13 mouse cellular contexts compared by ENCODE assay signal in the genomic region with DNA sequence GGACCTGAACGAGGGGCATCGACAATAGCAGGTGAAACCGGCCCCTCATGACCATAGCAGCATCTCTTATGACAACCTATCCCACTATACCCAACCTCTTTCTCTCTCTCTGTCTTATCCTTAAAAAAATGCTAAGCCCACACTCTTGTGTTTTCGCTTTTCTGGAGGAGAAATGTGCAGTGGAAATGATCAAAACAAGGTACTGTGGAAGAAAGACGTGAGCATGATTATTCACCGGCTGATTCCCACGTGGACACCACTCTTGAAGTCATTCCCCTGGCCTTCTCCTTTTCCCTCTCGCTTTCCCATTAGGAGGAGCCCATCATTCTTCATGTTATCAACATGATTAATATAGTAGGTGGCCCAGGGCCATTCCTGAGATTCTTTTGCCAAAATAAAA. TPM values are rescaled to one million over a fixed set of nuclear protein-coding genes. Genes with fewer than 3 reads are reported as not detected.
DNase-seq lines count a peak whose midpoint lies in the region; TF ChIP-seq lines count a peak whose summit lies in the region.
"Had no signal": no experiment of that assay in that cellular context is flagged by ENCODE, and none has a peak within 500 bp of the region (broad histone marks: within the 10 kb centered on the region; RNA-seq: fewer than 3 reads in every experiment).

No protein-coding gene starts in this region.

- no peak for TF ChIP-seq CTCF in layer of hippocampus, adult 2 months (conservative IDR thresholded peaks at IDR 0.05)

- H3K9me3 ChIP-seq in hindbrain, embryonic 10.5 days = no peaks in the 10 kb centered on the region
- H3K9me3 ChIP-seq in midbrain, embryonic 10.5 days (replicated peaks) = no peaks in the 10 kb centered on the region
- H3K9me3 ChIP-seq: heart, embryonic 15.5 days; kidney, embryonic 15.5 days; stomach, embryonic 15.5 days had no signal

- peak overlapping the region; percentile 90 for H3K27ac ChIP-seq in layer of hippocampus, adult 2 months
- peak overlapping the region; percentile 85; the same call in 1 of the 2 replicates for H3K27ac ChIP-seq in hindbrain, embryonic 10.5 days
- no peak overlapping the region for H3K27ac ChIP-seq in midbrain, embryonic 10.5 days (replicated peaks)
- H3K27ac ChIP-seq: heart, embryonic 15.5 days; kidney, embryonic 15.5 days; stomach, embryonic 15.5 days had no signal

- H3K4me1 ChIP-seq in hindbrain, embryonic 10.5 days (replicated peaks) = peaks cover 40% of the 10 kb centered on the region
- H3K4me1 ChIP-seq in midbrain, embryonic 10.5 days = peaks cover 51% of the 10 kb centered on the region

- no peak overlapping the region for H3K4me3 ChIP-seq in layer of hippocampus, adult 2 months
- 0 out of 2 replicates have a peak overlapping the region, but pooled peaks have one; percentile 49 for H3K4me3 ChIP-seq in hindbrain, embryonic 10.5 days
- peak overlapping the region; percentile 52; the same call in 1 of the 2 replicates for H3K4me3 ChIP-seq in midbrain, embryonic 10.5 days

- H3K27me3 ChIP-seq in hindbrain, embryonic 10.5 days (ENCODE audit: insufficient read depth, poor library complexity, severe bottlenecking) = peaks cover 100% of the 10 kb centered on the region
- H3K27me3 ChIP-seq in midbrain, embryonic 10.5 days (ENCODE audit: low read depth, poor library complexity, severe bottlenecking) = peaks cover 100% of the 10 kb centered on the region

- H3K36me3 ChIP-seq in hindbrain, embryonic 10.5 days = no peaks in the 10 kb centered on the region
- no peaks in the 10 kb centered on the region for H3K36me3 ChIP-seq in midbrain, embryonic 10.5 days
- H3K36me3 ChIP-seq: heart, embryonic 15.5 days; kidney, embryonic 15.5 days; stomach, embryonic 15.5 days had no signal

- 3% methylated on average over 8 of the region's 8 CpGs for WGBS in hindbrain, embryonic 10.5 days
- 1% methylated on average over 8 of the region's 8 CpGs for WGBS in midbrain, embryonic 10.5 days

- peak in 1 of 2 experiments; percentile 10 for DNase-seq in layer of hippocampus, adult 2 months (ENCODE audit: low spot score in 2 of 2)
- DNase-seq in layer of hippocampus, adult 8-10 months (ENCODE audit: low spot score in 2 of 2) = no peak
- no peak for DNase-seq in hindbrain, embryonic 10.5 days (ENCODE audit: low spot score)
- DNase-seq in midbrain, embryonic 10.5 days (ENCODE audit: low spot score) = peak; percentile 13
- peak; percentile 23 for DNase-seq in retina, embryonic 14.5 days (ENCODE audit: low spot score)
- DNase-seq in kidney, adult 8-10 months = no peak
- no peak for DNase-seq in kidney, adult 18-20 months
- no peak for DNase-seq in urinary bladder, postnatal 25 days (ENCODE audit: low spot score)
- DNase-seq: adrenal gland, postnatal 25 days; lung, embryonic 14.5 days had no signal

RNA-seq across cellular contexts. Expression of a gene that starts 9.1 kb away (rescaled TPM):
- total RNA-seq in layer of hippocampus, adult 2 months (2021) = 100 to 1,000 TPM; 293 to 318 TPM
- total RNA-seq in layer of hippocampus, adult 8-10 months (2022) = 100 to 1,000 TPM; 226 to 246 (median 235) TPM
- 10.8 and 21.6 TPM in 2 replicates for polyA plus RNA-seq in hindbrain, embryonic 10.5 days (2016; fragmentation: Nextera tagmentation; extraction: Ambion mirVana)
- polyA plus RNA-seq in midbrain, embryonic 10.5 days (2016; fragmentation: Nextera tagmentation; extraction: Ambion mirVana) = 13.7 and 23.4 TPM in 2 replicates

Comparison
In these comparisons a context has a peak if more than half of its experiments do, and no peak if none do; other contexts are left out.
1. DNase-seq: peak in midbrain, embryonic 10.5 days (single experiment) and retina, embryonic 14.5 days (single experiment); none in layer of hippocampus, adult 8-10 months (0 of 2), hindbrain, embryonic 10.5 days (single experiment), kidney, adult 8-10 months (0 of 2), kidney, adult 18-20 months (single experiment) and urinary bladder, postnatal 25 days (single experiment).